Mouse (Mus musculus) mouse embryonic stem cell (cell line): ENCODE measurements around the gene Cnih2.

Experiments used
- in situ Hi-C, 2 experiments: fragments of 300-500 bp; cut with MboI; formaldehyde crosslinking; loops; 1 replicate in 1 of 2; 3 replicates in 1 of 2; pipeline ENCODE4 v1.14.3; 2019 to 2020; ENCODE audit warnings: low sequenced_read_pairs in 2 of 2, low pct_unique_long_range_greater_than_20kb in 1 of 2, mixed read lengths in 1 of 2; ENCODE audit not compliant: unreplicated experiment in 1 of 2

The Cnih2 gene

DNA sequence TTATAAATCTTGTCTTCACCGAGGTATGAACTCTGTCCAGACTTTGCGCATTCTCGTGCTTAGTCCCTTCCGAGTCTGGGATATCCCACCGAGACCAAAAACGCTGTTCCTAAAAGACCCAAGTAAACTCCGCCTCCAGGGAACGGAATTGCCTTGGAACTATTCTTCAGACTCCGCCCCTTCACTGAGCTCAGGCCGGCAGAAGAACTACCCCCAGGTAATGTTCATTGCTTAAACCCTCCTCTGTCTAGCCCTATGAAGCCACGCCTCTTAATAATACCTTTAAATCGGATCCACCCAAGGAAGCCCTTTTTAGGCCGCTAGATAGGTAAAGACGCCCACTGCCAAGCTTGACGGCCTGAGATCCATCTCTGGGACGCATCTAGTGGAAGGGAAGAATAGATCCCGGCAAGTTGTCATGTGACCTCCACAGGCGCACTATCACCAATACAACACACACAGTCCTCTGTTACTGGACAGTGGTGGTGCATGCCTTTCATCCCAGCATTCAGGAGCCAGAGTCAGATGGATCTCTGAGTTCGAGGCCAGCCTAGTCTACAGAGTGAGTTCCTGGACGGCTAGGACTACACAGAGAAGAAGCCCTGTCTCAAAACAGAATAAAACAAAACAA lies 25.8 kb downstream of the Cnih2 start:
- in situ Hi-C loops = no loop called here

GRCm38 (mm10) chr19:5071545-5072369 lies 26.6 kb downstream of the Cnih2 start:
- in situ Hi-C loops = no loop called here

DNA sequence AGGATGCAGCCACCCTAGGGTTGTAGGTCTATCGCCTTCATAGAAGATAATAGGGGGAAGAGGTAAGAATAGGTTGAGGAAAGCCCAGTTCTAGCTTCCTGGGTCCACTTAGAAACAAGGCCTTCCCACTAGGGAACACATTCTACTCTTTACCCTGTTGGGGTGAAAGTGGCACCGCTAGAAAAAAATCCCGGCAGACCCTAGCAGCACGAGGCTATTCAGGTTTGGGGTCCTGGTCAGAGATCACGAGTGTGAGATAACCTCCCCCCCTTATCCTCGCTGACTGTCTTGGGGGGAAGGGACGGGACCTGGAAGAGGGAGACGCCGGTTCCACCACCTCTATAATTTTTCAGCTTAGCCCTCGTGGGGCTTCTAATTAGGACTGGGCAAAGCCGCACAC lies 27.2 kb downstream of the Cnih2 start:
- in situ Hi-C loops = no loop called here

DNA sequence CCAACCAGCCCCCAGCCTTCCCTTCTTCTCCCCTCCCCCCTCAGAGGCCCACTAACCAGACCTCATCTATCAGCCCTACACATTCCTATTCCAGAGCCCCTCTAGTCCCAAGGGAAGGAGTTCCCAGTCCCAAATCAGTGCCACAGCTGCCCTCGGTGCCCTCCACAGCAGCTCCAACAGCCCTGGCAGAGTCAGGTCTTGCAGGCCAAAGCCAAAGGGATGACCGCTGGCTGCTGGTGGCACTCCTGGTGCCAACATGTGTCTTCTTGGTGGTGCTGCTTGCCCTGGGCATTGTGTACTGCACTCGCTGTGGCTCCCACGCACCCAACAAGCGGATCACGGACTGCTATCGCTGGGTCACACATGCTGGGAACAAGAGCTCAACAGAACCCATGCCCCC lies 28.3 kb downstream of the Cnih2 start:
- in situ Hi-C loops = no loop called here

DNA sequence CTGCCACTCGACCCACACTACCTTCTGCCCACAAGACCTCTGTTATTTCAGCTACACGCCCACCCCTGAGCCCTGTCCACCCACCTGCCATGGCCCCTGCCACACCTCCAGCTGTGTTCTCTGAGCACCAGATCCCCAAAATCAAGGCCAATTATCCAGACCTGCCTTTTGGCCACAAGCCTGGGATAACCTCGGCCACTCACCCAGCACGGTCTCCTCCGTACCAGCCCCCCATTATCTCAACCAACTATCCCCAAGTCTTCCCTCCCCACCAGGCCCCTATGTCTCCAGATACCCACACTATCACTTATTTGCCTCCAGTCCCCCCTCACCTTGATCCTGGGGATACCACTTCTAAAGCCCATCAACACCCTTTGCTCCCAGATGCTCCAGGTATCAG lies 28.8 kb downstream of the Cnih2 start:
- in situ Hi-C loops = no loop called here

DNA sequence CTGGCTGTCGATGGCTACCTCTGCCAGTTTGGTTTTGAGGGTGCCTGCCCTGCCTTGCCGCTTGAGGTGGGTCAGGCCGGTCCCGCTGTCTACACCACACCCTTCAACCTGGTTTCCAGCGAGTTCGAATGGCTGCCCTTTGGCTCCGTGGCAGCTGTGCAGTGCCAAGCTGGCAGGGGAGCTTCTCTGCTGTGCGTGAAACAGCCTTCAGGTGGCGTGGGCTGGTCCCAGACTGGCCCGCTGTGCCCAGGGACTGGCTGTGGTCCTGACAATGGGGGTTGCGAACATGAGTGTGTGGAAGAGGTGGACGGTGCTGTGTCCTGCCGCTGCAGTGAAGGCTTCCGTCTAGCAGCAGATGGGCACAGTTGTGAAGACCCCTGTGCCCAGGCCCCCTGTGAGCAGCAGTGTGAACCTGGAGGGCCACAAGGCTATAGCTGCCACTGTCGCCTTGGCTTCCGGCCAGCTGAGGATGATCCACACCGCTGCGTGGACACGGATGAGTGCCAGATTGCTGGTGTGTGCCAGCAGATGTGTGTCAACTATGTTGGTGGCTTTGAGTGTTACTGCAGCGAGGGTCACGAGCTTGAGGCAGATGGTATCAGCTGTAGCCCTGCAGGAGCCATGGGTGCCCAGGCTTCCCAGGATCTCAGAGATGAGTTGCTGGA lies 29.6 kb downstream of the Cnih2 start:
- in situ Hi-C loops = no loop called here

- in situ Hi-C loops = no loop called here
These were observed 30.3 kb downstream of the Cnih2 start, which contains the start of gene Cd248 for GRCm38 (mm10) chr19:5067867-5068569. TSS of gene Cd248 (plus strand) at chr19:5068078.

DNA sequence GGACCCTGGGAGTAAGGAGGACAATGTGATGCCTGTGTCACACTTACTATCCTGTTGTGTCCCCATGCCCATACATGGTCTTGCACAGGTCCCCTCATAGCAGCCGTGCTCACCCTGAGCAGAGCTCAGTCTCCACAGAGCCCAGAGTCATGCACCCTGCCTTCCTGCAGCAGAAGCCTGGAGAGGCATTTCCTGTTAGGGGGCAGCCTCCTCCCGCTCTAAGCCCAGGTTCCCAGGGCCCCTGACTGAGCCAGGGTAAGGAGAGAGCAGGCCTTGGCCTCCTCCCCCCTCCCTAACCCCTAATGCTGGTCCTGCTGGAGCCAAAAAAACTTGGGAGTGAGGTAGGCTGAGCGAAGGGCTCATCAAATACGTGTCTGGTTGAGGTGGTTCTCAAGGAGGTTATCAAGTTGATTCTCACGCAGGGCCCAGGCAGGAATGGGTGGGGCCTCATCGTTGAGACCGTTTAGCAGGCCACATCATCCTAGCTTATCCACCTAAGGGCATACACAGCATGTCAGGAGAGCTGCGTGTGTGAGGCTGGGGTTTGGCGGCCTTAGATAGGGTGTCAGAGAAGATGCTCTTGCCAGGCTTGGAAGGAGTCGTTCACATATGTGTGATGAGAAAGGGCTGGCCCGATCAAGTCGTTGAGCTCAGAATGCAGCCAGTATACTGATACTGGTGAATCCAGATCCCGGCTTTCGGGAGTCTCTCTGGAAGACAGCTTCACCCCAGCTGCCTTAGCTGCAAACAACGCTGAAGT lies 31.1 kb downstream of the Cnih2 start:
- in situ Hi-C loops = no loop called here

- in situ Hi-C loops = no loop called here
These were observed 33.2 kb downstream of the Cnih2 start for GRCm38 (mm10) chr19:5065104-5065503.

GRCm38 (mm10) chr19:5062446-5062845 lies 35.9 kb downstream of the Cnih2 start:
- in situ Hi-C loops = no loop called here

GRCm38 (mm10) chr19:5062041-5062440 lies 36.3 kb downstream of the Cnih2 start:
- in situ Hi-C loops = no loop called here

DNA sequence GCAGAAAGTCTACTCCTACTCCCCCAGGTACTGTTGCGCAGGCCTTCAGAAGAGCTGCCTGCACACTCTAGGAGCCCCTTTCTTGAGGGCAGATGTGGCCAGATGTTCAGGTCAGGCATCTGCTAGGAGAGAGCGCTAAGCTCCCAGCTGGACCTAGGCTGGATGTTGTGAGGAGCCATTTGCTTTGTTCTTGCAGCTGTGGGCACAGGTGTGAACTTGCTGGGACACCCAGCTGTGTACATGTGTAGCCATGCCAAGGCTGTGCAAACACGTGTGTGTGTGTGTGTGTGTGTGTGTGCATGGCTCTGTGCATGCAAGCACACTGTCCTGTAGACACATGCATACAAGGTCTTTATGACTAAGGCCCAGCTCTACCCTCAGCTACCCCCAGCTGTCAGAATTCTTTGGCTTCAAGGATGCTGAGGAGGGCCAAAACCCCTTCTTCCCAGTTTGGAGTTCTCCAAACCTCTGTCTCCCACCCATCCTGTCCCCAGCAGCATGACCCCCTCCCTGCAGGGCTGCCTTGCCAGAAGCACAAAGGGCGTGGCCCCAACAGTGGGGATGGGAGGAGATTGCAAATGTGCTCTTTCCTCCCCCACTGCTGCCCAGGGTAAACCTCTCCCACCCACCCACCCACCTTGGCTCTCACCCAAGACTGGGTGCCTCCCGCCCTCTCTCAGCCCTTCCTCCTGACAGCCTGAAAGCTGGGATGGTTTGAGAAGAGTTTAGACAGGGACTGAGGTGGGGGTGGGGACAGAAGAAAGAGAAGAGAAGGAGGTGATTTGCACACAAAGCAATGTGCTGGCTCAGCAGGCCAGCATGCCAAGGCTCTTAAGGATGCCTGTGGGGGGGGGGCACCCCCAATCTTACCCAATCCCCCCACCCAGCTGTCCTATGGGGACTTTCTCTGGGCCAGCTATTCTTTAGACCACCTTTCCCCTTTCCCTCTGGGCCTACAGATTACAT lies 37.7 kb downstream of the Cnih2 start:
- in situ Hi-C loops = no loop called here

DNA sequence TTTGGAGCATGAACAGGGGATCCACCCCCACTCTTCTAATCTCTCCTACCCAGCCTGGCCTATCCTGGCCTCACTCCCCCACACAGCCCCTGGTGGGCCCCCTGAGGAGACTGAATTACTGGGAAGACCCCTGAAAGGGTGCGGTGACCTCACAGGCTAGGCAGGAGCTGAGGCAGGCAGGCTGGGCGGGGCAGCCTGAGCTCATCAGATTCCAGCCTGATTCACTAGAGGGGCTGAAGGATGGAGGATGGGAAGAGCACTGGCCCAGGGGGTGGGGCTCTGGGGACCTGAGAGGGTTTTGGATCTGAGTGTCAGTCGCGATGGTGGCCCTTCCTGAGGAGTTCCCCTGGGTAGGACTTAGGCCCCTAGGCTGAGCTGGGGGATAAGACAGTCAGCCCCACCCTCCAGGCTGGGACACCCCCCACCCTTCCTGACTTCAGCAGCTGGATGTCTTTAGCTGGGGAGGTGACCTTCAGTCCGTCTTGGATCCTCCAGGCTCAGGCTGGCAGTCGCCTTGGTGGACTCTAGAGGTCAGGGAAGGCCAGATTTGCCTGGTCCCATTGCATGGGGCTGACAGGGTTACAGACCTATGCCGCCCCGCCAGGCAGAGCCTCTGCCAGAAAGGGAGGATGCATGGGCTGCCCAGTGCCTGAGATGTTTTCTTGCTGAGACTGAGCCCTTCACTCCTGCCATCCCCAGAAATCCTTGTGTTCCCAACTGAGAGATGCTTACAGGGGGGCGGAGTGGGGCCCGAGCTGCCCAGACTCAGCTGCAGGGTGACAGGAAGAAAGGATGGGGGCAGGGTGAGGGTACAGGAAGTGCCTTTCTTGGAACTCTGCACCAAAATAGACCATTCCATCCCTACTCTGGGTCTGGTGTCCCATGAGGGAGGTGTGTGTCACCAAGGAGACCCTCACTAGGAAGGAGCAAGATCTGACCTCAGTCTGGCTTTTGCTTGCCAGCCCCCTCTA lies 39.2 kb downstream of the Cnih2 start:
- in situ Hi-C loops = no loop called here

- in situ Hi-C loops = no loop called here
These were observed 40.2 kb downstream of the Cnih2 start for GRCm38 (mm10) chr19:5057876-5058775.

- in situ Hi-C loops = no loop called here
These were observed 42.1 kb downstream of the Cnih2 start for GRCm38 (mm10) chr19:5056251-5056650.
